Mouse (Mus musculus) 3134 (cell line): ENCODE data around the gene Samd8.
A peak's percentile ranks its signal among the peaks of the same experiment; 100 is the strongest.

Experiments used
- DNase-seq: peaks from one replicate; pipeline ENCODE4 v3.0.0-alpha.2; 2011; ENCODE audit warnings: low spot score; ENCODE audit not compliant: insufficient read length; ENCODE audit errors: extremely low read depth

Gene Samd8

DNA sequence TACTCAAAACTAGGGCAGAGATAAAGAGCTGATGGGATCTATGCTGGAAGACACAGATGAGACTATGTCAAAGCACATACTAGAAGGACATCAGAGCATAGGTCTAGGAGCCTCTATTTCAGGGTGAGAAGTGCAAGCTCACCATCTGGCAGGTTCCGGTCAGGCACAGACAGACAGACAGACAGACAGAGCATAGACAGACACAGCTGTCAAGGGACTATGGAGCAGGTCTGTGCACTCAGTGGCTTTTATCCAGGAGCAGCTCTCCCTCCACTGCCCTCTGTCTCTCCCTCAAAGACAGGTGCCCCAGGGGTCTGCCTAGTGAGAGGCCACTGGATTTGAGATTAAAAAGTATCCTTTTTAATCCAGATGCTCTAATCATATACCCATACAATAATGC lies 6.2 kb upstream of the Samd8 start:
- no peak for DNase-seq

- no peak for DNase-seq
Measured at GRCm38 (mm10) chr14:21745149-21745548, 5.2 kb upstream of the Samd8 start.

- no peak for DNase-seq
Measured at GRCm38 (mm10) chr14:21746251-21746650, 4.1 kb upstream of the Samd8 start.

DNA sequence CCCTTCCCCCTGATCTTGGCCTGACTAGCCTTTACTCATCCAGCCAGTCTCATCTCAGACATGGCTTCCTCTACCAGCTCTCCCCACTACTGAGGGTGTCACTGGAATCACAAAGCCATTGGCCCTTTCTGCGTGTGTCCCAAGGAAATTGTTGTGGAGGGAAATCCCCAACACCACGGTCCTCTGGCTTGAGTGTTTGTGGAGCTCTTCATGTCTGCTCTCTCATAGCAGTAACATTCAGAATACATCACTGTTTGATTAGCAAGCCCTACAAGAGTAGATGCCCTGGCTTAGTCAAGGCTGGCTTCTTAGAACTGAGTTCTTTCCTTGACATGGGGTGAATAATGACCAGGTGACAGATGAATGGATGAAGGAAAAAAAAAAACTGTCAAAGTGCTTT lies 3.5 kb upstream of the Samd8 start:
- no peak for DNase-seq

DNA sequence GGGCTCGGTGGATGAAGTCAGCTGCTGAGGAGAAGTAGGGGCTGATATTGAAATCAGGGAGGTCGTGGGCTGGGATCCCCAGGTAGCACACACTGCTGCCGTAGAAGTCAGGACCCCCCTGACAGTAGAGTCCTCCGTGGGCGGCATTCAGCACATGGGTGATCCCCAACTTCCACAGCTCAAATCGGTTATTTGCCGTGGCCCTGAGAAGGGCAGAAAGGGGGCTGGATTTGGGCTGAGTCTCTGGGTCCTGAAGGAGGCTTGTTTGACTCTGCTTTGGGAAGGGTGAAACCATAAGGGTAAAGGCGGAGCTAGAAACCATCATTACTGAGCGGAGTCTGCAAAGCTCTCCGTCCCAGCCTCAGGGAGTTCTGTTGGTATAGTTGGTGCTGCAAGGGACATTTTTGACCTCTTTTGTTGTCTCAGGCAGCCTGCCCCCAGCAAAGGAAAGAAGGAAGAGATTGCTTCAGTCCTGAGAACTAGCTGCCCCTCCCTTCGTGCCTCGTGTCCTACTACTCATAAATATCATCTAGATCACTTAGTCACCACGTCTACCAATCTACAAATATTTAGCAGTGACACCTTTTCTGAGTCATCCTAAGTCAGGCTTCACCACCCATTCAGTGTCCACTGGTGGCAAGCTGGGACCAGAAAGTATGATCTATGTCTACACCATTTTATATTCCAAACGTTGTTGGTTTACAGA lies 2.7 kb upstream of the Samd8 start:
- no peak for DNase-seq

GRCm38 (mm10) chr14:21748142-21748870 lies 2.0 kb upstream of the Samd8 start:
- peak; percentile 31 for DNase-seq

GRCm38 (mm10) chr14:21750881-21751542 lies 681 bp downstream of the Samd8 start, which contains the start of gene Dusp13:
TSS of gene Dusp13 (minus strand) at chr14:21751181.
- peak; percentile 65 for DNase-seq

- DNase-seq: no peak
Measured at GRCm38 (mm10) chr14:21752411-21752810, 2.1 kb downstream of the Samd8 start.

- no peak for DNase-seq
Measured at GRCm38 (mm10) chr14:21753367-21753766, 3.0 kb downstream of the Samd8 start.

- DNase-seq: no peak
Measured at GRCm38 (mm10) chr14:21761560-21761959, 11.2 kb downstream of the Samd8 start.

- DNase-seq: no peak
Measured at GRCm38 (mm10) chr14:21763736-21764135, 13.4 kb downstream of the Samd8 start.

DNA sequence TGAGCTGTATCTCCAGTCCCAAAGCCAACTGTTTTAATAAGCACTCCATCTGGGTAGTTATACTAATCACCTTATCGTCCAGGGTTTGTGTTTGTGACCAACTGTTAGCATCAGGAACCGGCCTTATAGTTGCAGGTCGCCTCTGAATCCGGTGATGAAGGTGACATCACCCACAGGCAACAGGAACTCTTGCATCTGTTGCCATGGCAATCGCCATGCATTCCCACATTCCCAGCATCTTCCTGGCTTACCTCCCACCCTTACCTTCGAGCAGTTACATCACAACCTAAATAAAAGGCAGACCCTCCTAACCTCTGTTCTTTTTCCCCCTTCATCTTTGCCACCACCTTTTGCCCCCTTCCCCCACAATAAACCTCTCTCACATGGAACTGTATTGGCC lies 14.3 kb downstream of the Samd8 start:
- no peak for DNase-seq

DNA sequence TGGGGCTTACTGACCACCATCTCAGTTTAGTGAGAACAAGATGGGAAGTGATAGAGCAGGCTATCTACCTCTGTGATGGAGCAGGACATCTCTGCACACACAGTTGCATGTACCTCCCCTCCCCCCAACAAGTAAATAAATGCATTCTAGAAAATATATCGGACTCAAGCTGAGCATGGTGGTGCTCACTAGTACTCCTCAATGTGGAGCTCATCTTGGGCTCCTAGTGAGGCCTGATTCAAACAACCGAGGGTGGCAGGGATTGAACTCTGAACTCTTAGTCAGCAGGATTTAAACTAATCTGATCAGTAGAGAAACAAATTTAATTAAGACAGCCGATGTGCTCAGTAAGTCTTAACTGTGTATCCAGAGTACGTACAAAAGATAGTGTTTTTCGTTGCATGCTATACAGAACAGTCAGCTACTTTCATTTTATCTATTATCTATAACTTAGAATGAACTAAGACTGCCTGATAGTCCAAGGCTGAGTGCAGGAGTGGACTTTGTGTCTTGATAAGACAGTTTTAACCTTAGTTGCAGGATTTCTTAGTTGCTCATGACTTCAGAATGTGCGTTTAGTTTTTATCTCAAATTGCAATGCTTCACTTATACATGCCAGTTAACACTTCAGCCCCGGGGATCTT lies 15.5 kb downstream of the Samd8 start:
- DNase-seq: no peak

GRCm38 (mm10) chr14:21766398-21766958 lies 16.1 kb downstream of the Samd8 start:
- DNase-seq: no peak

DNA sequence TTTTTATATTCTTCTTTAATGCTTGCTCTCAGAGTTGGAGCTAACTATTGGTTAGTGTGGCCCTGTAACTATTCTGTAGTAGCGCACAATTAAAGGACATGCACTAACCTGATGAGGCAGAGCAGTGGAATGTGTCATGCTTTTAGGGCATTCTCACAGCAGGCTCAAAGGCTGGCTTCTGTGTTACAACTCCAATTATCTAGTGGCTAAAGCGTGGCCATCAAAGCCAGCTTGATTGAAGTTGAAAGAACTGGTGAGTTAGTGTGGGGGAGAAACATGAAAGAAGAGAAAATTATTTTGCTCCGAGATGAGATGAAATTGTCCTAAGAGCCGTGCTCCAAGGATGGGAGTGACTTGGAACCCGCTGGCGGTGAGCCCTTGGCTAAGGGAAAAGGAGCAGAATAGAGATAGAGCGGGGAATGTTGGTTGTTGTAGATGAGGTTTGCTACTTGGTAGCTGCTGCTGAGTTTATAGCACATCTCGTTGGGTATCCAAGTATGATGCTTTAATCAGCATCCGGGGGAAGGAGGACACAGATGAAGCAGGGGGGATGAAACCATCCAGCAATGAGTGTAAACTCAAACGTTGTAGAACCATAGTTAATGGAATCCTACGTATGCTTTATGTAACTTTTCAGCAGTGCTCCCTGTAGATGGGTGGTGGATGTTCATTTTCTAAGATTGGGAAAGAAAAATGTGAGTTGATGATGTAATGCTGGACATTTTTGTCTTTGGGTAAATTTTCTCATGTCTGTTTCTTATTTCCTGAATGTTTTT lies 22.4 kb downstream of the Samd8 start:
- DNase-seq: no peak

GRCm38 (mm10) chr14:21773946-21774345 lies 23.6 kb downstream of the Samd8 start:
- no peak for DNase-seq

DNA sequence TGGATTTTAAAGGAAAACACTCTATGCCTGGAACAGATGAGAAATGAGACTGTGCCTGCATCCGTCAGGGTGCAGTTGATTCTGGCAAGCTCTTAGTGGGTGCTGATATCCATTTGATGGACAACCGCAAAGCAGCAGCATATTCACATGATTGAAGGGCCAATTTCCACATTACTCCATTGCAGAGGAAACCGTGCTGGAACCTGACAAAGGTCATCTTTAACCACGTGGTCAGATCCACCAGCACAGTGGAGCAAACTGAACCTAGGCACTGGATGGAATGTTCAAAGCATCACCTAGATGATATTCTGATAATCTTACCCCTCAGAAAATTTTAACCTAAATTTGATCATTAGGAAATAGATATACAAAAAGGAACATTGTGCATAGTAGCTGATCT lies 25.9 kb downstream of the Samd8 start:
- DNase-seq: no peak

DNA sequence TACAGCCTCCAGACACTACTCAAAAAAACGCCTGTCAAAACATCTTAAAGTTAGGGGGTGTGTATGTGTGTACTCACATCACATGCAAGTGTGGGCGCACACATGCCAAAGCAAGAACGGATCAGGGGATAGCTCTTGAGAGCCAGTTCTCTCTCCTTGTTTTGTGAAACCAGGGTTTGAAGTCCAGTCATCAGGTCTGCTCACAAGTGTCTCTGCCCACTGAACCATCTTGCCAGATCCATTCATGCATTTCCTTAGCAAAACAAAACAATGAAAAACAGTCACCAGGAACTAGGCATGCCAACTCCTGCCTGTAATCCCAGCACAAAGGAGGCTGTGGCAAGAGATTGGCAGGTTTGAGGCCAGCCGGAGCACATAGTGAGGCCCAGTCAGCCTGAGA lies 36.2 kb downstream of the Samd8 start:
- DNase-seq: no peak

DNA sequence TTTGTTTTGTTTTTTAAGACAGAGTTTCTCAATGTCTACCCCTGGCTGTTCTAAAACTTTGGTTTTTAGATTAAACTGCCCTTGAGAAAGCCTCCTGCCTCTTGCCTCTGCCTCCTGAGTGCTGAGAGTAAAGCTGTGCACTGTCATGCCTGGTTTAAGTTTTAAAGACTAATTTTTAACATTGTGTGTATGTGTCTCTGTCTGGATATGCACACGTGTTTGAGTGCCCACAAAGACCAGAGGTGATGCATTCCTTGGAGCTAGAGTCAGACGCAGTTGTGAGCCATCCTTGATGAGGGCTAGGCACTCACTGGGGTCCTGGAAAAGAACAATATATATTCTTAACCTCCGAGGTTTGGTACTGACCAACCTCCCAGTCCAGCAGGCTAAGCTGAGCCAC lies 37.0 kb downstream of the Samd8 start:
- no peak for DNase-seq

- DNase-seq: no peak
Measured at GRCm38 (mm10) chr14:21788121-21788520, 37.8 kb downstream of the Samd8 start.
